ENCODE assay signal across 27 mouse cellular contexts in genomic region chr11:51588833-51589232, GRCm38 (mm10). TPM values are rescaled to one million over a fixed set of nuclear protein-coding genes. Genes with fewer than 3 reads are reported as not detected.
DNase-seq lines count a peak whose midpoint lies in the region; ATAC-seq and TF ChIP-seq lines count a peak whose summit lies in the region.
"Had no signal": no experiment of that assay in that cellular context is flagged by ENCODE, and none has a peak within 500 bp of the region (broad histone marks: within the 10 kb centered on the region; RNA-seq: fewer than 3 reads in every experiment).

No protein-coding gene starts in this region.

- H3K4me3 ChIP-seq in liver, postnatal 0 days (ENCODE audit: low read depth, low read length): no peak overlapping the region
- H3K4me3 ChIP-seq in liver, embryonic 12.5 days: no peak overlapping the region
- H3K4me3 ChIP-seq in embryonic facial prominence, embryonic 10.5 days: no peak overlapping the region
- H3K4me3 ChIP-seq: embryonic facial prominence, embryonic 13.5 days; forebrain, embryonic 10.5 days; heart, adult 2 months; heart, embryonic 12.5 days; liver, embryonic 13.5 days; midbrain, embryonic 10.5 days; neural tube, embryonic 12.5 days had no signal

- no peaks in the 10 kb centered on the region for H3K27me3 ChIP-seq in liver, postnatal 0 days (ENCODE audit: insufficient read depth, low read length)
- H3K27me3 ChIP-seq in liver, embryonic 12.5 days (replicated peaks): no peaks in the 10 kb centered on the region
- no peaks in the 10 kb centered on the region for H3K27me3 ChIP-seq in embryonic facial prominence, embryonic 10.5 days (replicated peaks; ENCODE audit: low read depth, poor library complexity, severe bottlenecking)
- H3K27me3 ChIP-seq: CH12.LX; embryonic facial prominence, embryonic 13.5 days; heart, embryonic 12.5 days; liver, embryonic 13.5 days; neural tube, embryonic 12.5 days had no signal

- peaks cover 58% of the 10 kb centered on the region for H3K36me3 ChIP-seq in liver, postnatal 0 days (replicated peaks; ENCODE audit: insufficient read depth, low read length)
- peaks cover 82% of the 10 kb centered on the region for H3K36me3 ChIP-seq in liver, embryonic 12.5 days
- peaks cover 84% of the 10 kb centered on the region for H3K36me3 ChIP-seq in embryonic facial prominence, embryonic 10.5 days (replicated peaks)

- no peak for TF ChIP-seq EP300 in liver, postnatal 0 days (IDR thresholded peaks at IDR 0.05; ENCODE audit: low read depth)

- no peaks in the 10 kb centered on the region for H3K9me3 ChIP-seq in liver, postnatal 0 days (ENCODE audit: low read length)
- H3K9me3 ChIP-seq in liver, embryonic 12.5 days (replicated peaks): no peaks in the 10 kb centered on the region
- H3K9me3 ChIP-seq in embryonic facial prominence, embryonic 10.5 days: 0 out of 2 replicates have a peak, but pooled peaks cover 4% of the 10 kb centered on the region
- H3K9me3 ChIP-seq: embryonic facial prominence, embryonic 13.5 days; forebrain, embryonic 10.5 days; liver, embryonic 13.5 days; midbrain, embryonic 10.5 days; neural tube, embryonic 12.5 days had no signal

- no peak overlapping the region for H3K4me2 ChIP-seq in liver, postnatal 0 days (ENCODE audit: low read depth, low read length)
- no peak overlapping the region for H3K4me2 ChIP-seq in liver, embryonic 12.5 days
- H3K4me2 ChIP-seq: embryonic facial prominence, embryonic 13.5 days; heart, embryonic 12.5 days; hindbrain, embryonic 14.5 days; liver, embryonic 13.5 days; neural tube, embryonic 12.5 days had no signal

- WGBS in liver, postnatal 0 days (ENCODE audit: insufficient replicate concordance): 93% methylated on average over 3 of the region's 3 CpGs
- WGBS in liver, embryonic 12.5 days (ENCODE audit: insufficient replicate concordance): 91% methylated on average over 3 of the region's 3 CpGs
- WGBS in embryonic facial prominence, embryonic 10.5 days: 95% methylated on average over 3 of the region's 3 CpGs

- peak; percentile 20 for DNase-seq in cerebellum, adult 9-10 months
- no peak for DNase-seq in cerebellum, postnatal 10 days
- DNase-seq in liver, postnatal 0 days: no peak
- DNase-seq in R1 (ENCODE audit: low read depth, low spot score): peak; percentile 62
- no peak for DNase-seq in embryonic facial prominence, embryonic 10.5 days (ENCODE audit: low spot score)
- DNase-seq in heart, postnatal 4 days: no peak
- DNase-seq: adrenal gland, adult 8-10 months; cerebellum, adult 8-10 months; embryo, embryonic 11 days; forebrain, postnatal 0 days; heart, adult 2 months; kidney, adult 2 months; kidney, postnatal 10 days; liver, embryonic 13.5 days; lung, adult 2 months; lung, postnatal 14 days; right cerebral cortex, adult 18-20 months; thymus, postnatal 4 days had no signal

- no peak overlapping the region for H3K9ac ChIP-seq in liver, postnatal 0 days (replicated peaks)
- H3K9ac ChIP-seq in liver, embryonic 12.5 days: no peak overlapping the region
- H3K9ac ChIP-seq: embryonic facial prominence, embryonic 13.5 days; forebrain, postnatal 0 days; heart, embryonic 12.5 days; hindbrain, embryonic 14.5 days; liver, embryonic 13.5 days; neural tube, embryonic 12.5 days had no signal

- no peak overlapping the region for H3K27ac ChIP-seq in liver, postnatal 0 days (ENCODE audit: low read depth)
- H3K27ac ChIP-seq in liver, embryonic 12.5 days: no peak overlapping the region
- no peak overlapping the region for H3K27ac ChIP-seq in embryonic facial prominence, embryonic 10.5 days (replicated peaks)
- H3K27ac ChIP-seq: embryonic facial prominence, embryonic 13.5 days; forebrain, embryonic 10.5 days; heart, adult 2 months; hindbrain, embryonic 14.5 days; liver, embryonic 13.5 days; midbrain, embryonic 10.5 days; neural tube, embryonic 12.5 days had no signal

- peak; percentile 30 for TF ChIP-seq CTCF in liver, postnatal 0 days (IDR thresholded peaks at IDR 0.05; ENCODE audit: low read depth)

- ATAC-seq in liver, postnatal 0 days: no peak
- ATAC-seq in liver, embryonic 12.5 days: no peak
- ATAC-seq: forebrain, postnatal 0 days; midbrain, embryonic 16.5 days had no signal

- H3K4me1 ChIP-seq in liver, postnatal 0 days (ENCODE audit: insufficient read depth): peaks cover 18% of the 10 kb centered on the region
- H3K4me1 ChIP-seq in liver, embryonic 12.5 days: peaks cover 33% of the 10 kb centered on the region
- H3K4me1 ChIP-seq in embryonic facial prominence, embryonic 10.5 days: peaks cover 25% of the 10 kb centered on the region

RNA-seq across cellular contexts. Expression of gene Phykpl, which starts 4.3 kb away (rescaled TPM):
- 14.5 TPM in 2 replicates for polyA plus RNA-seq in liver, postnatal 0 days (2015; fragmentation: Nextera tagmentation; extraction: Ambion mirVana)
- 20.1 and 22.2 TPM in 2 replicates for polyA plus RNA-seq in liver, embryonic 12.5 days (2016; fragmentation: Nextera tagmentation; extraction: Ambion mirVana)
- 15.9 and 17.6 TPM in 2 replicates for polyA plus RNA-seq in embryonic facial prominence, embryonic 10.5 days (2016; fragmentation: Nextera tagmentation; extraction: Ambion mirVana)
- 10 to 100 TPM; 11.7 to 12.3 TPM for total RNA-seq in heart, postnatal 4 days (2021)

RNA-seq across cellular contexts. Expression of gene Hnrnpab, which starts 17.8 kb away (rescaled TPM):
- polyA plus RNA-seq in liver, postnatal 0 days (2015; fragmentation: Nextera tagmentation; extraction: Ambion mirVana): 114 and 130 TPM in 2 replicates
- 503 and 514 TPM in 2 replicates for polyA plus RNA-seq in liver, embryonic 12.5 days (2016; fragmentation: Nextera tagmentation; extraction: Ambion mirVana)
- 636 and 666 TPM in 2 replicates for polyA plus RNA-seq in embryonic facial prominence, embryonic 10.5 days (2016; fragmentation: Nextera tagmentation; extraction: Ambion mirVana)
- 100 to 1,000 TPM; 366 to 372 TPM for total RNA-seq in heart, postnatal 4 days (2021)

RNA-seq across cellular contexts. Expression of gene Nhp2, which starts 30.7 kb away (rescaled TPM):
- 70.1 and 76.2 TPM in 2 replicates for polyA plus RNA-seq in liver, postnatal 0 days (2015; fragmentation: Nextera tagmentation; extraction: Ambion mirVana)
- 217 and 228 TPM in 2 replicates for polyA plus RNA-seq in liver, embryonic 12.5 days (2016; fragmentation: Nextera tagmentation; extraction: Ambion mirVana)
- polyA plus RNA-seq in embryonic facial prominence, embryonic 10.5 days (2016; fragmentation: Nextera tagmentation; extraction: Ambion mirVana): 260 and 276 TPM in 2 replicates
- total RNA-seq in heart, postnatal 4 days (2021): 10 to 100 TPM; 41.4 to 42.4 TPM

RNA-seq across cellular contexts. Expression of gene Rmnd5b, which starts 46.9 kb away (rescaled TPM):
- polyA plus RNA-seq in liver, postnatal 0 days (2015; fragmentation: Nextera tagmentation; extraction: Ambion mirVana): 13.0 and 16.0 TPM in 2 replicates
- 30.4 and 34.4 TPM in 2 replicates for polyA plus RNA-seq in liver, embryonic 12.5 days (2016; fragmentation: Nextera tagmentation; extraction: Ambion mirVana)
- polyA plus RNA-seq in embryonic facial prominence, embryonic 10.5 days (2016; fragmentation: Nextera tagmentation; extraction: Ambion mirVana): 32.7 and 38.1 TPM in 2 replicates
- total RNA-seq in heart, postnatal 4 days (2021): 10 to 100 TPM; 24.3 to 27.4 TPM

Comparison
In these comparisons a context has a peak if more than half of its experiments do, and no peak if none do; other contexts are left out.
1. DNase-seq: peak in cerebellum, adult 9-10 months (single experiment) and R1 (single experiment); none in cerebellum, postnatal 10 days (0 of 2), liver, postnatal 0 days (single experiment), embryonic facial prominence, embryonic 10.5 days (single experiment) and heart, postnatal 4 days (single experiment).